Mouse (Mus musculus) spleen, adult 2 months (tissue): ENCODE measurements around the gene 4930447C04Rik.

ENCODE experiments used
- CTCF ChIP-seq: fragments of 200-500 bp; IDR thresholded peaks from 2 replicates; pipeline ENCODE4 v1.5.1; 2011; ENCODE audit warnings: mild to moderate bottlenecking, inconsistent platforms; ENCODE audit not compliant: insufficient read depth, insufficient read length, insufficient replicate concordance; ENCODE audit errors: extremely low read depth
- POLR2A ChIP-seq: fragments of 200-500 bp; IDR thresholded peaks from 2 replicates; pipeline ENCODE4 v1.6.1; 2011; ENCODE audit warnings: low read depth, low read length, inconsistent platforms

- TF ChIP-seq CTCF, result no peak
- TF ChIP-seq POLR2A, result no peak
These were observed 2.9 kb downstream of the 4930447C04Rik start for GRCm38 (mm10) chr12:72937537-72938120.
